Mouse (Mus musculus) limb, embryonic 10.5 days (tissue): ENCODE measurements around the gene Mthfs. TPM values are rescaled to one million over a fixed set of nuclear protein-coding genes. Genes with fewer than 3 reads are reported as not detected.
"Not testable (repeated sequence)": the region's sequence is repeated elsewhere in the genome, so short reads cannot be mapped to it uniquely, and the experiment has no call there.

Experiments
- DNase-seq: peaks from one replicate; pipeline ENCODE4 v3.0.0-alpha.2; 2017; ENCODE audit warnings: low spot score
- H3K27ac ChIP-seq: fragments of 300-500 bp; sonication (generic); 2 replicates; pipeline ENCODE4 v1.5.1; 2016; ENCODE audit warnings: mild to moderate bottlenecking
- H3K27me3 ChIP-seq: fragments of 300-500 bp; sonication (generic); 2 replicates; pipeline ENCODE4 v1.6.1; 2016; ENCODE audit warnings: low read depth, mild to moderate bottlenecking; ENCODE audit not compliant: poor library complexity, severe bottlenecking
- H3K36me3 ChIP-seq: fragments of 300-500 bp; sonication (generic); 2 replicates; pipeline ENCODE4 v1.6.1; 2016; ENCODE audit warnings: mild to moderate bottlenecking, moderate library complexity
- H3K4me1 ChIP-seq: fragments of 300-500 bp; sonication (generic); 2 replicates; pipeline ENCODE4 v1.6.1; 2016
- H3K4me3 ChIP-seq: fragments of 300-500 bp; sonication (generic); 2 replicates; pipeline ENCODE4 v1.5.1; 2016; ENCODE audit warnings: mild to moderate bottlenecking, moderate library complexity
- H3K9me3 ChIP-seq: fragments of 300-500 bp; sonication (generic); replicated peaks from 2 replicates; pipeline ENCODE4 v1.6.1; 2016; ENCODE audit warnings: mild to moderate bottlenecking
- WGBS: fragments of 180-500 bp; shearing (Covaris S2); methylation state at CpG from one replicate; pipeline ENCODE4 v1.1.7; 2016; 5-methylcytosine and 5-hydroxymethylcytosine counted together
- polyA plus RNA-seq: library from polyadenylated mRNA; unstranded; fragments of >200 nt; fragmentation: Nextera tagmentation; extraction: Ambion mirVana; gene quantifications from 2 replicates; pipeline ENCODE4 v1.2.1, GENCODE M21; 2016

The Mthfs gene
- polyA plus RNA-seq, 1 experiment from 2014 or later: 23.0 TPM

DNA sequence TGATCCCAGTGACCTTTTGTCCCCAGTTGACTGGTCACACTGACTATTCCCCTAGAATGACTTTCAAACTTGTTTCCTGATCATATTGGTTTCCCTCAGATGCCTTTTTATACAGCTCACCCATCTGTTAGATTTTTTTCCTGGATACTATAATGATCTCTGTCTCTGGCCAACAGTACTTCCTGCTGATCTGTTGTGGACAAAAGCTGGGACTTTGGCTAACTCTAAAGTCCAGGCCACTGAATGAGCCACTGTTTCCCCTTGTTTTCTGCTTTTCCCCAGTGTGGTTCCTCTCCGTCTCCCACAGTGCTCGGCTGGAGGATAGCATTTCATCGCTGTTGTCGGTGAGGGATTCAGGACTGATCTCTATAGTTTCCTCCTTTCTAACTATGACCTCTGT is 7.7 kb downstream of the Mthfs start:
- H3K36me3 ChIP-seq, H3K27ac ChIP-seq, H3K9me3 ChIP-seq, H3K4me3 ChIP-seq, H3K27me3 ChIP-seq, DNase-seq, H3K4me1 ChIP-seq: not testable (repeated sequence)
- WGBS: 90% methylated on average over 4 of the region's 4 CpGs

DNA sequence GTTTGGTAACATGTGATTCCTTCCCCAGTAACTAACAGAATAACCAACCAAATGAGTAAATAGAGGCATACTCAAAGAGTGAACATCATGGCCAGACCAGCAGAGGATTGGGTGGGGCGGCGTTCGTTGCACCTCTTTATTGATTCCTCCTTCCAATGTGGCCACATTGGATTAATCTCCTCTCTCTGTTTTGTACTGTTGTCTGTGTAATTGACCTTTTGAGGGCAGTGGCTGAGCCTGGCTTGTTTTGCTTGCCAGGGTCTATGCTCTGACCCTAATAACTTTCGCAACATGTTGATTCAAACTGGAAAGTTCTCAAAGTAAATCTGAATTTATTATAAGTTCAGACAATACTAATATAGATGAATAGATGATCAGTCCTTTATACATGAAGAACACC is 9.2 kb downstream of the Mthfs start:
- H3K36me3 ChIP-seq, H3K4me1 ChIP-seq, H3K9me3 ChIP-seq, DNase-seq, H3K27ac ChIP-seq, H3K27me3 ChIP-seq, H3K4me3 ChIP-seq: not testable (repeated sequence)
- 94% methylated on average over 3 of the region's 4 CpGs for WGBS

DNA sequence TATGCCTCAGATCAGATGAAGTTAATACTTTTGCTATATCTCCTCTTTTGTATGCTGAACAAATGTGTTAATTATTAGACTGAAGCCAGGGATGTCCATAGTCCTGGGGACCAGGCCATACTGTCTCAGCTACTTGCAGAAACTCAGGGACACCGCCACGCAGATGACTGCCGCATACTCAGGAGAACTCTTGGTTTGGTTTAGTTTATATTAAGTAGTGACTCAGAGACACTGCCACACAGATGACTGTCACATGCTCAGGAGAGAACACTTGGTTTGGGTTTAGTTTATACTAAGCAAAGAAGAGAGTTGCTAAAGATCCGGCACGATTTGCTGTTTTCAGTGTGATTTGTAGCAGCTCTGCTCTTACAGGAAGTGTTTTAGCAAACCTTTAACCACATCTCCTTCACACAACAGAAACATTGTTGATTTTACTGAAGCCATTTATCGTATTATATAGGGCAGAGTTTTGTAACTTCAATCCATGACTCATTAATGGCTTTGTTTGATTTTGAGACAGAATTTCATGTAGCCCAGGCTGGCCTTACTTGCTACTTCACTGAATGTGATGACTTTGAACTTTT is 10.3 kb downstream of the Mthfs start:
- 93% methylated on average over 6 of the region's 6 CpGs for WGBS
- not testable (repeated sequence) for DNase-seq, H3K36me3 ChIP-seq

DNA sequence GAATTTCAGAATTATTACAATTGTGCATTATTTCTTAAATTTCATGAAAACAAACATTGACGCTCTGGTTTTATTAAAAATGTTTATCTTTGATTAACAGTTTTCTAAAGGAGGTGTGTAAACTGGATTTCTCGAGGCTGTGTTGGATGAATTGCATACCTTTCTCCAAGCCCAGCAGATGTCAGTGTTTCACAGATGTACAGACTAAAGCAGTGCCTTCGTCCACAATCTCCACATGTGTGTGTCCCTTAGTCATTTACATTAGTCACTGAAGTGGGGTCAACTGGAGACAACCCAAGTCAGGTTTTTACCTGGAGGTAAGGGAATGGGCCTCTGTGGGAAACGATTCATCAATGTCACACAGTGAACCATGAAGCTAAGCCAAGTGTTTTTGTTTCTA is 15.6 kb downstream of the Mthfs start:
- Histone ChIP-seq H3K27ac (no peak overlapping the region), H3K4me3 (no peak overlapping the region), H3K36me3 (no peaks in the 10 kb centered on the region), H3K9me3 (no peaks in the 10 kb centered on the region), H3K27me3 (no peaks in the 10 kb centered on the region), H3K4me1 (no peaks in the 10 kb centered on the region)
- 69% methylated on average over 4 of the region's 4 CpGs for WGBS
- no peak for DNase-seq

More for the DNA sequence above, 10.3 kb downstream of the Mthfs start:
- not testable (repeated sequence) for H3K27ac ChIP-seq, H3K27me3 ChIP-seq, H3K4me3 ChIP-seq, H3K4me1 ChIP-seq, H3K9me3 ChIP-seq

DNA sequence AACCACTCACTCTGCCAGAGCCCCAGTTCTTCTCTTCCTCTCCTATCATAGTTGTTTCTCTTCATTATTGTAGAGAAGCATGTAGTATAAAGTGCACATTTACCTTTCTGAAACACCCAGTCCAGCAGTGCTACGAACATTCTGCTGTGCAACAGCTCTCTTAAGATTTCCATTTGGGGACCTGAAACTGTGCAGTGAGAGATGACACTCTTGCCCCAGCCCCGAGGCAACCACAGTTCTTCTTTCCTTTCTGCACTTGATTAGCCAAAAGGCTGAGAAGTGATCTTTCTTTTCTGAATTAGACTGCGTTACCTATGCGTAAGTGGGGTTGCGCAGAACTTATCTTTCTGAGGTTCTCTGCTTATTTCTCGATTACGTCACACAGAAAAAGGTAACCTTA is 17.6 kb downstream of the Mthfs start:
- Histone ChIP-seq H3K36me3 (no peaks in the 10 kb centered on the region), H3K27me3 (no peaks in the 10 kb centered on the region)
- WGBS: 94% methylated on average over 7 of the region's 7 CpGs

DNA sequence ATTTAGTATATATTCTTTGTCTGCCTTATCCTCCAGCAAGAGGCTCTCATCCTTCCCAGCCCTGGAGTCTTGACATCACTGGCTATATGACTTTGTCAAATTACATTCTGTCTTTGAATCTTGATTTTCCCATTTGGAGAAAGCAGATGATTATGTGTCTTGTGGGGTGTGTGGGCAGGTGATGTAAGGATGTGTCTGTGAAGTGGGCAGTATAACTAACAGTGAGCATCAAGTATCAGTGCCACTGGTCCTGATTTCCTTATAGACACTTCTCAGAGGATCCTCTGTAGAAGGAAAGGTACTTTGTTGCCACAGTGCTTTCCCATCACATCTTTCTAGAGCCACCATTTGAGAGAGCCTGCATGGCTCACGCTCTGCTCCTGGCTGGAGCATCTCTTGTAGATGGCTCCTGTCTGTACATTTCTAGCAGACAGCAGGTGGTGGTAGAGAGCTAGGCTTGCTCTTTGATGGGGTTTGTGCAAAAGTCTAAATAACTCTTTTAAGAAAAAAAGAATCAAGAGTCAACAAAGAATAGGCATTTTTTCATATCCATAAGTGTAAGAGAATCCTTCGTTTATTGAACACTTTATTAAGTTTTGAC is 20.5 kb downstream of the Mthfs start:
- not testable (repeated sequence) for H3K27ac ChIP-seq, H3K4me1 ChIP-seq, H3K36me3 ChIP-seq, H3K9me3 ChIP-seq, H3K27me3 ChIP-seq, H3K4me3 ChIP-seq, DNase-seq
- WGBS: 73% methylated on average over 2 of the region's 2 CpGs

More for the DNA sequence above, 17.6 kb downstream of the Mthfs start:
- Histone ChIP-seq H3K9me3 (no peaks in the 10 kb centered on the region), H3K4me1 (no peaks in the 10 kb centered on the region), H3K4me3 (no peak overlapping the region), H3K27ac (no peak overlapping the region)
- DNase-seq: no peak

DNA sequence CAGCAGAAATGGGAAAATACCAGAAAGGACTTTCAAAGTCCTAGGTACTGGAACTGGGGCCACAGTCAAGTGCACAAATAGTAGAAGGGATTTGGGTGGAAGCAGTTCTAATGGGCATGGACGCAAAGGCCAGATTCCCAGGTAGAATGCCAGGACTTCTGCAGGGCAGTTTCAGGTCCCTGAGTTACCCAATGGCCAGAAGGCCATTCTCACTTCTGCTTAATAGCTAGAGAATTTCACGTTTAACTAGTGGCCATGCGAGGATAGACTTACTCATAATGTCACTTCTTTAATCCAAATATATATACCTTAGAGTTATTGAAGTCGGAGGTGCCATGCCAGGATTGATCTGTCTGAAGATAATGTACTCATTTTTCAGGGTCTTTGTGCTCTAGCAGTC is 26.7 kb downstream of the Mthfs start:
- not testable (repeated sequence) for H3K9me3 ChIP-seq, DNase-seq, H3K4me1 ChIP-seq, H3K36me3 ChIP-seq, H3K27me3 ChIP-seq, H3K27ac ChIP-seq, H3K4me3 ChIP-seq
- 87% methylated on average over 4 of the region's 4 CpGs for whole genome bisulfite sequencing

DNA sequence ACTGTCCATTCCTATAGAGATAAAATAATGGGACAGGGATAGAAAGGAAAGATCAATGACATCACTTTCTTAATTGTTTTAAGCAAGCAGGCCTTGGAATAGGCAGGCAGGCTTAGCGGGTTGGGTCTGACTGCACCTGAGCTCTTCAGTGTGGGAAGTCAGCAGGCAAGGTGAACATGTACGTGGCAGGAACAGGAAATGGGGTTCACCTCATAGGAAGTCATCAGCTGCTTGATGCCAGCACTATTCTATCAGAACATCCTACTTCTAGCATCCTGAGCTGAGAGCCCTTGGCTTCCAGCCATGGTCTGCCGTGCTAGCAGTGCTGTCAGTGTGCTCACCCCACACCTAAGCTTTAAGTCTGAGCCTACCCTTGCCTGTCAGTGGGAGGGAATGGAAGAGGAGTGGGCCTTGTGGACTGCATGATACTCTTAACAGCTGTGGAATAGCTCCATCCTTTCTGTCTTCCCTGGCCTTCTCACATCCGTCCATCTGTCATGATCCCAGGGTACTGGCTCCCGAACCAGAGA is 28.6 kb downstream of the Mthfs start:
- not testable (repeated sequence) for H3K4me1 ChIP-seq, H3K4me3 ChIP-seq, H3K27me3 ChIP-seq, H3K36me3 ChIP-seq, H3K9me3 ChIP-seq, H3K27ac ChIP-seq, DNase-seq
- 91% methylated on average over 5 of the region's 5 CpGs for WGBS

DNA sequence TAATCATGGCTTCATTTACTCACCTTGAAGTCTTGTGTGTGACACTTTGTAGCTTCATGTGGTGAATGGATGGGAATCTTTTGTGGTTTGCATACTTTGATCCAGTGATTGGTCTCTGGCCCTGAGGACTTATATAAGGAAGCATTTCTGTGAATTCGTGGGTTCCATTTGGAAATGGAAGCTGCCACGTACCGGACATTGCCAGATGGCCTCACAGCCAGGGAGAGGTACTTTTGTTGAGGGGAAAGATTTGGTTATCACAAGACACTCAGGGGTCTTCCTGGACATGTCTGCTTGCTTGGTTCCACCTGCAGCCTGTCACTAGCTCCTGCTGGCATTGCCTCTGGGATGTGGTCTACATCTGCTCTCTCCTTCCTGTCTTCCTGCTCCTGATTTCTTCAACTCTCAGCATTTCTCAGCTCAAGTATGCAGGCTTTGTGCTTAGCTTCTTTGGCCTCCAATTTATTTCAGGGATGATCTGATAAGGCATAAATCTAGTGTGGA is 30.1 kb downstream of the Mthfs start:
- not testable (repeated sequence) for H3K27me3 ChIP-seq, H3K4me3 ChIP-seq, DNase-seq, H3K4me1 ChIP-seq, H3K9me3 ChIP-seq, H3K36me3 ChIP-seq, H3K27ac ChIP-seq
- 87% methylated on average over 3 of the region's 3 CpGs for WGBS

DNA sequence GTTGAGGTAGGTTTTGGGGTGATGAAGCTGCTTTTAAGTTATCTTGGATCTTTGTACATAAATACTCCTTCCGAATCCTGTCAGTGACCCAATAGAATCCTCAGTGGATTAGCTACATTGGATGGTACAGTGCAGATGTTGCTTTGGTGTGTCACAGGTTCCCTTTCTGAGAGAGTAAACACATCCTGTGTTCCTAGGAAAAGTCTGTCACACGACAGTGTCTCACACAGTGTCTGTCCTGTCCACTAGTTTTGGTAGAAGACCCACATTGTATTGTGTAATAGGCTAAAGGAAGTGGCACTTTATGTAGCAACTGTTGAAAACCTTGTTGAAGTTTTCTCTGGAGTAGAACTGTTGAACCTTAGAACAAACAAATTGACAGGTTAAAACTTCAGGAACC is 42.9 kb downstream of the Mthfs start:
- WGBS: 83% methylated on average over 2 of the region's 2 CpGs
- Histone ChIP-seq H3K4me1 (no peaks in the 10 kb centered on the region), H3K27ac (no peak overlapping the region), H3K9me3 (no peaks in the 10 kb centered on the region), H3K36me3 (no peaks in the 10 kb centered on the region), H3K27me3 (no peaks in the 10 kb centered on the region), H3K4me3 (no peak overlapping the region)
- DNase-seq: no peak

DNA sequence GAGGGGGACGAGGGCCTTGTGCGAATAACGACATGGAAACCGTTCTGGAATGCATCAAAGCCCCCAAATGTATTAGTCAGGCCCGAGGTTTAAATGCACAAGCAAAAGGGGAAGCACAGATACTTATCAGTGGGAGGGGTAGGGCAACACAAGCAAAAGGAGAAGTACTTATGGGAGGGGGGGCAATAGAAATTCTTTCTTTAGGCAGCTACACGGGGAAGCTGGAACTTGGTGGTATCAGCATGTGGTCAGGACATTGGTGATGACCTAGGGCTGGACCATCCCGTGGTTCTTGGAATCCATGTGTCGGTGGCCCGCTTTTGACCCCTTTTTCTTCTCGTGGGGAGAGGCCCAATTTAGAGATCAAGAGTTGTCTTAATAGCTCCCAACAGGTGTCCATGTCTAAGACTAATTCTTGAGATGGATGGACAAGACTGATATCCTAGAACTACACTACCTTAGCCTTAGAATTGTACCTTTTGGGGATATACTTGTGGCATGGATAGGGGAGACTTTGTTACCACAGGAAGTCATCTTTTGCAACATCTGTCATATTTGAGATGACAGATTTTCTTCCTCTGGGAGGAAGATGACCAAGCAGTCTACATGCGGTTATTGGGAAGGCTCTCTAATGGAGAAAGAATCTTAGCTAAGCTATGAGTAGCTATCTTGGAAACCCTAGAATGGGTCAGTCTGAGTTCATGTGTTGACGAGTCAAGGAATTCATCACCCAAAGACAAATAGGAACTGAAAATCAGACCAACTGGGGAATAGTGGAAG is 46.3 kb downstream of the Mthfs start:
- no peak overlapping the region for H3K27ac ChIP-seq
- 90% methylated on average over 12 of the region's 12 CpGs for WGBS
- H3K27me3 ChIP-seq: no peaks in the 10 kb centered on the region
- H3K9me3 ChIP-seq: no peaks in the 10 kb centered on the region
- no peak overlapping the region for H3K4me3 ChIP-seq
- no peak for DNase-seq
- no peaks in the 10 kb centered on the region for H3K4me1 ChIP-seq
- no peaks in the 10 kb centered on the region for H3K36me3 ChIP-seq

DNA sequence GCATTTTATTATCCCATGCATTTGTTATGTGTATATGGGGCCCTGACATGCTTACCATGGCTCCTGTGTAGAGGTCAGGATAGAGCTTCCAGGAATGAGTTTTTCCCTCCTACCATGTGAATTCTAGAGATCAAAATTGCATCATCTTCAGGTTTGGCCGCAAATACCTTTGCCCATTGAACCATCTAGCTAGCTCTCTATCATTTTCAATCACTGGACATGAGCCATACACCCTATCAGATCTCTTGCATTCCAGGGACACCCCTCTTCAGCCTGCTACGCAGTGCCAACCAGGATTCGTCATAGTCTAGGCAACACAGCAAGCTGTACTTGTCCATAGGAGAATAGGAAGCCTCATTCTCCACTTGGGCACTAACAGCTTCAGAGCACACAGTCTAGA is 53.5 kb downstream of the Mthfs start:
- no peaks in the 10 kb centered on the region for H3K9me3 ChIP-seq
- 96% methylated on average over 3 of the region's 3 CpGs for WGBS
- no peak for DNase-seq
- no peaks in the 10 kb centered on the region for H3K27me3 ChIP-seq
- H3K4me1 ChIP-seq: no peaks in the 10 kb centered on the region
- H3K27ac ChIP-seq: no peak overlapping the region
- H3K36me3 ChIP-seq: no peaks in the 10 kb centered on the region
- H3K4me3 ChIP-seq: no peak overlapping the region

DNA sequence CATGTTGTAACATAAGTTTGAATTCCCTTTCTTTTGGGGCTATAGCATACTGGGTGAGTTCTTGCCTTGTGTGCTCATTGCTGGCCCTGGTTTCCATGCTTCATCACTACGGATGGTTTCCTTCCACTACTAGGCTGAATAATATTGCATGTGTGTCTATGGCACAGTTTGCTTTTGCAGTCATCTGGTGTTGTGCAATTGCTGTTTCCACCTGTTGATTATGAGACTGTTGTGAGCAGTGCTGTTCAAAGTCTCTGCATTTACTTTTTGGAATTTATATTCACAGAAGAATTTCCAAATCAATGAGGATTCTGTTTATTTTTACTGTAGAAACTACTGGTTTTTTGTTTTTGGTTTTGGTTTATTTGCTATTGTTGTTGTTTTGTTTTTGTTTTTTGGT is 54.1 kb downstream of the Mthfs start:
- H3K27me3 ChIP-seq: no peaks in the 10 kb centered on the region
- 86% methylated on average over 1 of the region's 1 CpGs for WGBS
- DNase-seq: no peak
- no peaks in the 10 kb centered on the region for H3K9me3 ChIP-seq
- no peaks in the 10 kb centered on the region for H3K36me3 ChIP-seq
- no peak overlapping the region for H3K27ac ChIP-seq
- no peak overlapping the region for H3K4me3 ChIP-seq
- no peaks in the 10 kb centered on the region for H3K4me1 ChIP-seq
